Mouse (Mus musculus) embryo, embryonic 10.5 days (tissue): ENCODE data around the gene Hist1h2bj.

Experiments used
- DNase-seq: peaks from one replicate; pipeline ENCODE4 v3.0.0-alpha.2; 2015; ENCODE audit warnings: low spot score

Hist1h2bj gene

DNA sequence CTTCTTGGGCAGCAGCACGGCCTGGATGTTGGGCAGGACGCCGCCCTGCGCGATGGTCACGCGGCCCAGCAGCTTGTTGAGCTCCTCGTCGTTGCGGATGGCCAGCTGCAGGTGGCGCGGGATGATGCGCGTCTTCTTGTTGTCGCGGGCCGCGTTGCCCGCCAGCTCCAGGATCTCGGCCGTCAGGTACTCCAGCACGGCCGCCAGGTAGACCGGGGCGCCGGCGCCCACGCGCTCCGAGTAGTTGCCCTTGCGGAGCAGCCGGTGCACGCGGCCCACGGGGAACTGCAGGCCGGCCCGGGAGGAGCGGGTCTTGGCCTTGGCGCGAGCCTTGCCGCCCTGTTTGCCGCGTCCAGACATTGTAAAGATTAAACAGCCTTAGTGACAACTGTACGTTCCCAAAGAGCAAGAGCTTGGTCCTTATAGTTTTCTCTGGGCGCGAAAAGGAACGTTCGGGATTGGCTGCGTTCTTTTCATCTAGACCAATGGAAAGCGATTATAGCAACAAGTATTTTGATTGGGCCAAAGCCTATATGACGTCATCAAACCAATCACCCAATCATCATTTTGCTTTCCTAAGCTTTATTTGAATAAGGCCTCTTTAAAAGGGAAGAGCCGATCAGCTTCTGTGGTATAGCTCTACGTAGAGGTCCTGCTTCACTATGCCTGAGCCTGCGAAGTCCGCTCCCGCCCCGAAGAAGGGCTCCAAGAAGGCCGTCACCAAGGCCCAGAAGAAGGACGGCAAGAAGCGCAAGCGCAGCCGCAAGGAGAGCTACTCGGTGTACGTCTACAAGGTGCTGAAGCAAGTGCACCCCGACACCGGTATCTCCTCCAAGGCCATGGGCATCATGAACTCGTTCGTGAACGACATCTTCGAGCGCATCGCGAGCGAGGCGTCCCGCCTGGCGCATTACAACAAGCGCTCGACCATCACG, at the start of gene Hist1h2bj, which contains the start of gene Hist1h2ag:
Hist1h2bj (plus strand) TSS at position 647 of the 935 bp plus-strand sequence.
Hist1h2ag (minus strand) TSS at position 377 of the 935 bp plus-strand sequence.
- peak; percentile 99 for DNase-seq

DNA sequence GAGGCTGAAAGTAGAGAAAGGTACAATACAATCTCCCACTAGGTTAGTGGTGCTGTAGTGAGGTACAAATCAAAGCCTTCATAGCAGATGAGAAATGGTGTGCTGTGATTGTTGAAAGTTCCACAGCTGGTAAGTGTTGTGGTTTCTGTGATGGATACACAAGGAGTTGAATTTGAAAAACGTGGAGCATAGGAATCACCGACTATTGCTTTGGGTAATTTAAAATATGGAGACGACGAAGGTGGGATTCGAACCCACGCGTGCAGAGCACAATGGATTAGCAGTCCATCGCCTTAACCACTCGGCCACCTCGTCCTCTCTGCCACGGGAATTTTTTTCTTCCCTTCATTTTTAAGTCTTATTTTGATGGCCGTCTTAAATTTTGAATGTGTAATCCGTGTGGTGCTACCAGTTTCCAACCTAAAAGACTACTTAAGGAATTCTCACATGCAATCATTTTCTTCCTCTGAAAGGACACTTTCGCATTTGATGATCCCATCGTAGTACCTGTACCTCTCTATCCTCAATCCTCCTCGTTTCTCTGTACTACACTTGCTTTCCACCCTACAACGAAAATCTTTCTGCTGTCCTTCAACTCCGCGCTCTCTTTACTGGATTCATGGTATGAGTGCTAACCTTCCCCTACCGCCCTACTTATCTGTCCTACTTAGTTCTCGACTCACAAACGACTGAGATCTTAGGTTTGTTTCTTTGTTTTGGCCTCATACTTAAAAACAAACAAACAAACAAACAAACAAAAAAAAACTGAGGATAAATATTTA, 48.9 kb upstream of the Hist1h2bj start:
- DNase-seq: peak; percentile 90

DNA sequence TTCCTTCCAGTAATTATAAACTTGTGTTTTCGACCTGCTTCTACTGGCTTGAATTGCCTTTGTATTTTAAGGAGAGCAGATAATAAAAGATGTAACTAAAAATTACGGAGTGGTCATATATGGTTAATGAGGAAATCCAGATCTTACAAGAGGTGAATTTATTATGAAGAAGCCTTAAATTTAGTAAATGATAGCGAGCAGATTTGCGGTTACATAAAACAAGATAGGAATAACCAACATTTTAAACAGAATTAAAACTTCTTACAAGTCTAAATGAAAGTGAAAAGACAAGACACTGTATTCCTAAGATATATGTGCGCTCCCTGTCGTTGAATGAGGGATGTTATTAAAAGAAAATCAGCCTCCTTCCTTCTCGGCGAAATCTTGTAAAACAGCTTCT, 48.1 kb upstream of the Hist1h2bj start:
- peak; percentile 50 for DNase-seq

DNA sequence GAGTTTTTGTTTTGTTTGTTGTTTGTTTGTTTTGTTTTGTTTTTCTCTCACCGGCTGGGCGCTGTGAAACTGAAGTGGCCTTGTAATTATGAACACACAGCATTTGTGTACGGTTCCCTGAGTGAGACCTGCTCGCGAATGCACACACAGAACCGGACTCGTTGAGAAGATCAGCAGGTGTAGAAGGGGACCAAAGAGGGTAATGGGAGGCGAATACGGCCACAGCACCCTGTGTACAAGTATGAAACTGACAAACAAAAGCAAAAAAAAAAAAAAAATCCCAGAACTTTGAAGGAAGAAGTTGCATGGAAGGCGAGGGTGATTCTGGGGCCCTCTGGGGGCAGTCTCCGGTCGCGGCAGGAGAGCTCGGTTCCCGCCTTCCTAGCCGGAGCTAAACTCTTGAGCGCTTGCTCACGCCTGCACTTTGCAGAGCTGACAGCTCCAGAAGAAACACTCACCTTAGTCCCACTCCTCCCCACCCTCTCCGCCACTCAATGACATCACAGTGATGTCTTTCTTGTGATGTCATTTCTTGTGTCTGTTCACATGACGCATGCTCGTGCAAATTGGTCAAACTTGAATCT, 47.6 kb upstream of the Hist1h2bj start:
- DNase-seq: peak; percentile 79

DNA sequence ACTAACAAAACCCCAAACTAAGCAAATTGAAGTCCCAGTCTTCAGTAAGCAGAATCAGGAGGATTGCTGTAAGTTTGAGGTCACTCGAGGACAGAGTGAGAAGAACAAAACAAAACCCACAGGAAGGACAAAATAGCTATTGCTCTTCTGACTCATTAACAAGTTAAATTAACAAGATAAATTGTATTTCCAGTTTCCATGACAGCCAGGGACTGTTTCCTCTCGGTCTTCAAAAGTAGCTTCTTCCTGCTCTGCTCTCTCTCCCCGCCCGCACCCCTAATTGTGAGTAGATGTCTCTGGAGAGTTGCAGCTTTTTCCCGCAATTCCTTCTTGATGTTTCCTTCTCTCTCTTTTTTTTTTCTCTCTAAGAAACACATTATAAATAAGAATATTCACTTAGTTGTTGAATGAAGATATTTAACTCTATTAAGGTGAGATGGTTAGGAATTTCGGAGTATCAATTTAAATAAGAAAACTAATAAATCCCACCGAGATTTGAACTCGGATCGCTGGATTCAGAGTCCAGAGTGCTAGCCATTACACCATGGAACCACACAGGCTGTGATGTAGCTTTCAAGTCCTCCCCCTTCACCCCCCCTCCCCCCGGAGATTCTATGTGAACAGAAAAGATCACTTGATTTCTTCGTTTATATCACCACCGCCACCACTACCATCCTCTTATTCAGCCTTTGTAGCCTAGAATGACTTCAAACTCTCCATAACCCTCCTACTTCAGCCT, 46.7 kb upstream of the Hist1h2bj start:
- DNase-seq: peak; percentile 92

- no peak for DNase-seq
Observed at GRCm38 (mm10) chr13:21996840-21997185, 46.2 kb upstream of the Hist1h2bj start.

GRCm38 (mm10) chr13:21997201-21997820, 45.7 kb upstream of the Hist1h2bj start:
- DNase-seq: no peak

GRCm38 (mm10) chr13:21997821-21998220, 45.2 kb upstream of the Hist1h2bj start:
- DNase-seq: no peak

DNA sequence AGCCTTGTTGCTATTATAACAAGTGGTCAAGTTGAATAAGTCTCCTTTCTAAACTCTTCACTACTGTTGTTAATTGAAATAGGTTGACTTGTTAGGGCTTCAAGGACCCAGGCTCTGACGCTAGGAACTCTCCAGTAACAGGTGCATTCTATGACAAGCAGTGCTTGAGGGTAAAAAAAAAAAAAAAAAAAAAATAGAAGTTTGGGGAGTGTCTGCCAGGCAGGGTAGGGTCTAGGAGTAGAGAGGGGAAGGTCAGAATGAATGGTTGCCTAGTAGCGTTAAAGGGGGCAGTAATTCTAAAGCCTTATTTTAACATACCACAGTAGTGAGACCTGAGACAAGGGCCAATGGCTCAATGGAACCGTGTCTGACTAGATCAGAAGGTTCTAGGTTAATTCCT, 44.6 kb upstream of the Hist1h2bj start:
- no peak for DNase-seq

DNA sequence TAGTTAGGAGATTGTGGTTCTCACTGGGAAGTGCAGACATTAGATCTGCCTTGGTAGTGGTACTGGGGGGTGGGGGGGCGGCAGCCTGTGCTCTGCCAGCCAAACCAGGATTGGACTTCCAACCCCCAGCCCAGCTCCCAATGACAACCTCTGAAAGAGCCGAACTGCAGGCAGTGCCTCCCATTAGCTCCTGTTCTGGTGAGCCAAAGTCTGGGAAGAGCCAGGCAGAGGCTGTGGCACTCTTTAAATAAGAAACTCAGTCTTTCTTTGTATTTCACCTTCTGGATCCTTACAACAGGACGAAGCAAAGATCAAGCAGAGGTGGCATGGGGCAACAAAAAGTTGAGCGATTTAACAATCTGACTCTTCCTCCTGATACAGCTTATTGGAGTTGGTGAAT, 43.9 kb upstream of the Hist1h2bj start:
- no peak for DNase-seq

DNA sequence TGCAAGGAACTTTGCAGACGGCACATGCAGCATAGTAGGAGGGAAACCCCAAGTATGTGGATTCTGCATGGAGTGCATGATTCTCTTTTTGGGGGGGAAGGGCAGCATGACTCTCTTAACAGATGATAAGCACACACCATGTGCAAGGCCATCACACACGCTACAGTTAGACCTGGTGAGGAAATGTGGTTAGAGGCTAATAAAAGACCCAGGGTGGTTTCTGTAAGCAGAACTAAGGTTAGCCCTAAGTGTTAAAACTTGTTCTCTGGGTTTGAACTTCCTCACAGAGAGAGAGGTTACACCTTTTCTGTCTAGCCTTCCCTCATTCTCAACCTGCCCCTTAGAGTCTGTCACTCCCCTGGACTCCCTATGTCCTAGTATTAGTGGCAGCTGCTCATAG, 41.7 kb upstream of the Hist1h2bj start:
- DNase-seq: no peak

DNA sequence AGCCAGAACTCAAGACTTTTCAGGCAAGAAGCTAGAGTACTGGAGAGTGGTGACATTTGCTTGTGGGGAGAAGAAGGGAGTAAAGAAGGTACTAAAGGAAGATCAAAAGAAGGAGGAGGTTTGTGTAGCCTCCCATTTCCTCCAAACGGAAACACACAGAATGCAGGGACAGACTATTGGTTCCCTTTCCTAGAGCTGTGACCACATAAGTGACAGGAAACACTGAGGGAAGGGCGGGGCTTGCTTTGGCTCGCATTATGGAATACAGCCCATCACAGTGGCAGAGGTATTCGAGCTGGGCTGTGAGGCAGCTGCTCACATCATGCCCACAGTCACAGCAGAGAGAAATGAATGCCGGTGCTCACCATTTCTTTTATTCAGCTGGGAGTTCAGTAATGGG, 41.2 kb upstream of the Hist1h2bj start:
- no peak for DNase-seq

- DNase-seq: peak; percentile 65
Observed at GRCm38 (mm10) chr13:22005605-22006333, 37.2 kb upstream of the Hist1h2bj start.

- peak; percentile 85 for DNase-seq
Observed at GRCm38 (mm10) chr13:22006334-22007120, 36.5 kb upstream of the Hist1h2bj start.

- DNase-seq: no peak
Observed at GRCm38 (mm10) chr13:22007121-22007510, 35.9 kb upstream of the Hist1h2bj start.

DNA sequence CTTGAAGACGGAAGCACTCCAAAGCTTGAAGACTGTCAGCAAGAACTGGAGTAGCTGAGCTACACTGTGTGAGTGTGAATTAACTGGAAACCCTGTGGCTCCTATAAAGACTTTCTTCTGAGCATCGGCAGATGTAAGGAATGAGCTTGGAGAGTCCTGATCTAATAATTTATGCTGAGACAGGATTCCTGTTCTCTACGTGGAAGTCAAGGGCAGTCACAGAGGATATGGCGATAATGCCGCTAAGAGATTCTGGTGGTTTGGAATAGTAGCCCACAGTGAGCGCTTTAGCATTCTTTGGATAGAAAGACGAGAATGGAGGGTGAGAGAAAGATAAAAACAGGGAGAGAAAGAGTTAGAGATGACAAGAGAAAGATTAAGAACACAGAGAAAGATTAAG, 35.1 kb upstream of the Hist1h2bj start:
- no peak for DNase-seq

- no peak for DNase-seq
Observed at GRCm38 (mm10) chr13:22008707-22009106, 34.3 kb upstream of the Hist1h2bj start.

GRCm38 (mm10) chr13:22009642-22010041, 33.4 kb upstream of the Hist1h2bj start, which contains the start of gene Prss16:
Prss16 (minus strand) TSS chr13:22009742.
- DNase-seq: no peak

DNA sequence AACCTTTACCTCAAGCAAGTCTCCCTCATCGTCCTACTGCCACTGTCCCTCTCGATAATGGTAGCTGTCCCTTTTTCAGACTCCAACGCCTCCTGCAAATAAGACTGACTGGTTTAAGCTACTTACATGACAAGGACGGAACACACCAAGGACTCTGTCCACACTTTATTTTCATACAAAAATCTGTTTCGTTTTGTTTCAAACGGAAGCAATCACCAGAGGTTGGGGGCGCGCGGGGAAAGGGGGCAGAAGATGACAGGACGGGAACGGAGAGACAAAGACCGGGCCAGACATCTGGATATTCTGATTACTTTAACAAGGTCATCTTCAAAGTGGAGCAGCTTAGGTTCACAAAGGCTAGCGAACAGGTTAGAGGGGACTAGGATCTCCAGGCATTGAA, 29.3 kb upstream of the Hist1h2bj start:
- DNase-seq: peak; percentile 53

- DNase-seq: peak; percentile 60
Observed at GRCm38 (mm10) chr13:22014411-22014845, 28.6 kb upstream of the Hist1h2bj start.
